Mouse (Mus musculus) forebrain, embryonic 12.5 days (tissue): ENCODE measurements at regions not wholly inside any gene's neighbourhood (a gene's known extent, or its start where the extent isn't known, plus 50 kb on each side); places are given as distances from the start of the nearest gene placed in this dataset.

ENCODE experiments used
- ATAC-seq: fragments of 200-750 bp; cut with Nextera tagmentation; 2 replicates; pipeline ENCODE4 v1.8.0; 2017; ENCODE audit warnings: moderate TSS enrichment; ENCODE audit not compliant: low FRiP score
- H3K27ac ChIP-seq: fragments of 300-500 bp; sonication (generic); 2 replicates; pipeline ENCODE4 v1.5.1; 2016; ENCODE audit warnings: mild to moderate bottlenecking
- H3K27me3 ChIP-seq: fragments of 300-500 bp; sonication (generic); 2 replicates; pipeline ENCODE4 v1.6.1; 2016; ENCODE audit warnings: mild to moderate bottlenecking
- H3K36me3 ChIP-seq: fragments of 300-500 bp; sonication (generic); replicated peaks from 2 replicates; pipeline ENCODE4 v1.6.1; 2016; ENCODE audit warnings: mild to moderate bottlenecking
- H3K4me1 ChIP-seq: fragments of 300-500 bp; sonication (generic); 2 replicates; pipeline ENCODE4 v1.6.1; 2016
- H3K4me2 ChIP-seq: fragments of 300-500 bp; sonication (generic); 2 replicates; pipeline ENCODE4 v1.6.1; 2016; ENCODE audit warnings: mild to moderate bottlenecking, moderate library complexity
- H3K4me3 ChIP-seq: fragments of 300-500 bp; sonication (generic); replicated peaks from 2 replicates; pipeline ENCODE4 v1.5.1; 2016; ENCODE audit warnings: mild to moderate bottlenecking
- H3K9ac ChIP-seq: fragments of 300-500 bp; sonication (generic); 2 replicates; pipeline ENCODE4 v1.6.1; 2016; ENCODE audit warnings: mild to moderate bottlenecking
- H3K9me3 ChIP-seq: fragments of 300-500 bp; sonication (generic); 2 replicates; pipeline ENCODE4 v1.6.1; 2016
- WGBS: fragments of 180-500 bp; shearing (Covaris S2); methylation state at CpG from one replicate; pipeline ENCODE4 v1.1.7; 2016; 5-methylcytosine and 5-hydroxymethylcytosine counted together

GRCm38 (mm10) chr19:21166939-21167338, 105.1 kb upstream of the Zfand5 start:
- peak; percentile 21; the same call in 1 of the 2 replicates for ATAC-seq

GRCm38 (mm10) chr19:21166465-21166860, 105.6 kb upstream of the Zfand5 start:
- H3K9ac ChIP-seq: 0 out of 2 replicates have a peak overlapping the region, but pooled peaks have one; percentile 4
- ATAC-seq: no peak
- 31% methylated on average over 5 of the region's 5 CpGs for WGBS
- no peak overlapping the region for H3K4me3 ChIP-seq
- peaks cover 14% of the 10 kb centered on the region for H3K27me3 ChIP-seq
- peak overlapping the region; percentile 39; the same call in 1 of the 2 replicates for H3K4me2 ChIP-seq
- peaks cover 29% of the 10 kb centered on the region for H3K4me1 ChIP-seq
- no peaks in the 10 kb centered on the region for H3K9me3 ChIP-seq
- H3K36me3 ChIP-seq: no peaks in the 10 kb centered on the region
- H3K27ac ChIP-seq: peak overlapping the region; percentile 26; the same call in 1 of the 2 replicates

More at GRCm38 (mm10) chr19:21166939-21167338, 105.1 kb upstream of the Zfand5 start:
- Histone ChIP-seq H3K4me2 (no peak overlapping the region), H3K9me3 (no peaks in the 10 kb centered on the region), H3K4me3 (no peak overlapping the region), H3K27me3 (peaks cover 14% of the 10 kb centered on the region), H3K27ac (no peak overlapping the region), H3K36me3 (no peaks in the 10 kb centered on the region), H3K4me1 (peaks cover 29% of the 10 kb centered on the region), H3K9ac (no peak overlapping the region)
- WGBS: 6% methylated on average over 4 of the region's 4 CpGs

GRCm38 (mm10) chr19:21165763-21166464, 106.2 kb upstream of the Zfand5 start:
- peak; percentile 64 for ATAC-seq
- H3K4me2 ChIP-seq: peak overlapping the region; percentile 39
- 6% methylated on average over 10 of the region's 10 CpGs for WGBS
- no peaks in the 10 kb centered on the region for H3K9me3 ChIP-seq
- H3K27me3 ChIP-seq: peaks cover 14% of the 10 kb centered on the region
- peak overlapping the region; percentile 26; the same call in 1 of the 2 replicates for H3K27ac ChIP-seq
- peaks cover 31% of the 10 kb centered on the region for H3K4me1 ChIP-seq
- H3K4me3 ChIP-seq: no peak overlapping the region
- no peaks in the 10 kb centered on the region for H3K36me3 ChIP-seq
- H3K9ac ChIP-seq: 0 out of 2 replicates have a peak overlapping the region, but pooled peaks have one; percentile 4

- Histone ChIP-seq H3K9me3 (no peaks in the 10 kb centered on the region), H3K4me2 (no peak overlapping the region), H3K36me3 (no peaks in the 10 kb centered on the region), H3K27me3 (peaks cover 10% of the 10 kb centered on the region; the same call in 1 of the 2 replicates), H3K4me3 (no peak overlapping the region), H3K9ac (no peak overlapping the region), H3K4me1 (peaks cover 36% of the 10 kb centered on the region), H3K27ac (no peak overlapping the region)
- no peak for ATAC-seq
- WGBS: 83% methylated on average over 2 of the region's 2 CpGs
Observed at GRCm38 (mm10) chr19:21163978-21164377, 108.1 kb upstream of the Zfand5 start.

GRCm38 (mm10) chr19:21160946-21161345, 111.1 kb upstream of the Zfand5 start:
- peaks cover 10% of the 10 kb centered on the region; the same call in 1 of the 2 replicates for H3K27me3 ChIP-seq
- H3K36me3 ChIP-seq: no peaks in the 10 kb centered on the region
- WGBS: 3% methylated on average over 4 of the region's 4 CpGs
- no peak for ATAC-seq
- H3K9me3 ChIP-seq: 0 out of 2 replicates have a peak, but pooled peaks cover under 1% of the 10 kb centered on the region
- H3K27ac ChIP-seq: no peak overlapping the region
- no peak overlapping the region for H3K4me2 ChIP-seq
- no peak overlapping the region for H3K4me3 ChIP-seq
- no peak overlapping the region for H3K9ac ChIP-seq
- peaks cover 19% of the 10 kb centered on the region for H3K4me1 ChIP-seq

GRCm38 (mm10) chr19:21159189-21160137, 112.6 kb upstream of the Zfand5 start:
- ATAC-seq: no peak
- Histone ChIP-seq H3K9me3 (0 out of 2 replicates have a peak, but pooled peaks cover 3% of the 10 kb centered on the region), H3K4me1 (peaks cover 6% of the 10 kb centered on the region; the same call in 1 of the 2 replicates), H3K4me3 (no peak overlapping the region), H3K9ac (no peak overlapping the region), H3K36me3 (no peaks in the 10 kb centered on the region), H3K27ac (no peak overlapping the region), H3K4me2 (no peak overlapping the region), H3K27me3 (peaks cover 4% of the 10 kb centered on the region; the same call in 1 of the 2 replicates)
- WGBS: 66% methylated on average over 8 of the region's 8 CpGs

GRCm38 (mm10) chr19:21154162-21154561, 117.9 kb upstream of the Zfand5 start:
- 65% methylated on average over 1 of the region's 1 CpGs for WGBS
- ATAC-seq: no peak
- Histone ChIP-seq H3K27ac (no peak overlapping the region), H3K9ac (no peak overlapping the region), H3K9me3 (0 out of 2 replicates have a peak, but pooled peaks cover 3% of the 10 kb centered on the region), H3K4me2 (no peak overlapping the region), H3K27me3 (no peaks in the 10 kb centered on the region), H3K36me3 (no peaks in the 10 kb centered on the region), H3K4me1 (peaks cover 9% of the 10 kb centered on the region), H3K4me3 (no peak overlapping the region)

- ATAC-seq: peak; percentile 76; the same call in 1 of the 2 replicates
- H3K9me3 ChIP-seq: 0 out of 2 replicates have a peak, but pooled peaks cover 3% of the 10 kb centered on the region
Observed at GRCm38 (mm10) chr19:21152027-21152426, 120.1 kb upstream of the Zfand5 start.

GRCm38 (mm10) chr19:21150849-21151248, 121.2 kb upstream of the Zfand5 start:
- ATAC-seq: no peak
- H3K4me3 ChIP-seq: no peak overlapping the region
- no peaks in the 10 kb centered on the region for H3K27me3 ChIP-seq
- H3K9me3 ChIP-seq: 0 out of 2 replicates have a peak, but pooled peaks cover 2% of the 10 kb centered on the region
- H3K27ac ChIP-seq: no peak overlapping the region
- H3K36me3 ChIP-seq: no peaks in the 10 kb centered on the region
- no peak overlapping the region for H3K9ac ChIP-seq
- H3K4me1 ChIP-seq: peaks cover 9% of the 10 kb centered on the region
- WGBS: 76% methylated on average over 3 of the region's 3 CpGs
- H3K4me2 ChIP-seq: no peak overlapping the region

More at GRCm38 (mm10) chr19:21152027-21152426, 120.1 kb upstream of the Zfand5 start:
- H3K9ac ChIP-seq: no peak overlapping the region
- peaks cover 9% of the 10 kb centered on the region for H3K4me1 ChIP-seq
- H3K4me2 ChIP-seq: no peak overlapping the region
- H3K36me3 ChIP-seq: no peaks in the 10 kb centered on the region
- H3K27me3 ChIP-seq: no peaks in the 10 kb centered on the region
- H3K4me3 ChIP-seq: no peak overlapping the region
- WGBS: 13% methylated on average over 3 of the region's 3 CpGs
- no peak overlapping the region for H3K27ac ChIP-seq

- no peaks in the 10 kb centered on the region for H3K27me3 ChIP-seq
- H3K36me3 ChIP-seq: no peaks in the 10 kb centered on the region
- H3K4me2 ChIP-seq: no peak overlapping the region
- 100% methylated on average over 1 of the region's 1 CpGs for WGBS
- no peaks in the 10 kb centered on the region for H3K9me3 ChIP-seq
- no peak overlapping the region for H3K27ac ChIP-seq
- no peak for ATAC-seq
- H3K4me3 ChIP-seq: no peak overlapping the region
- peaks cover 9% of the 10 kb centered on the region for H3K4me1 ChIP-seq
- no peak overlapping the region for H3K9ac ChIP-seq
Observed at GRCm38 (mm10) chr19:21150241-21150640, 121.8 kb upstream of the Zfand5 start.

GRCm38 (mm10) chr19:21146860-21147390, 125.2 kb upstream of the Zfand5 start:
- Histone ChIP-seq H3K9ac (no peak overlapping the region), H3K36me3 (no peaks in the 10 kb centered on the region), H3K4me1 (peaks cover 24% of the 10 kb centered on the region), H3K27ac (no peak overlapping the region), H3K4me2 (no peak overlapping the region), H3K4me3 (no peak overlapping the region), H3K27me3 (no peaks in the 10 kb centered on the region), H3K9me3 (no peaks in the 10 kb centered on the region)
- no peak for ATAC-seq
- 93% methylated on average over 4 of the region's 4 CpGs for WGBS
